Mouse (Mus musculus) frontal cortex, adult 2 months (tissue): ENCODE results near the gene Ston1. TPM values are rescaled to one million over a fixed set of nuclear protein-coding genes. Genes with fewer than 3 reads are reported as not detected.

Source experiments
- DNase-seq, 2 experiments: peaks; one replicate each; pipeline ENCODE4 v3.0.0; 2022; ENCODE audit warnings: low spot score in 1 of 2; ENCODE audit errors: extremely low spot score in 1 of 2
- polyA plus RNA-seq: library from polyadenylated mRNA; depleted of rRNA; stranded (reverse); fragments of >200 nt; gene quantifications from 2 replicates; pipeline ENCODE4 v1.2.3, GENCODE M21; 2012

The Ston1 gene
- polyA plus RNA-seq, 1 experiment: 3.4 TPM

- DNase-seq: no peak
Measured at GRCm38 (mm10) chr17:88583411-88583810, 14.1 kb upstream of the Ston1 start.

DNA sequence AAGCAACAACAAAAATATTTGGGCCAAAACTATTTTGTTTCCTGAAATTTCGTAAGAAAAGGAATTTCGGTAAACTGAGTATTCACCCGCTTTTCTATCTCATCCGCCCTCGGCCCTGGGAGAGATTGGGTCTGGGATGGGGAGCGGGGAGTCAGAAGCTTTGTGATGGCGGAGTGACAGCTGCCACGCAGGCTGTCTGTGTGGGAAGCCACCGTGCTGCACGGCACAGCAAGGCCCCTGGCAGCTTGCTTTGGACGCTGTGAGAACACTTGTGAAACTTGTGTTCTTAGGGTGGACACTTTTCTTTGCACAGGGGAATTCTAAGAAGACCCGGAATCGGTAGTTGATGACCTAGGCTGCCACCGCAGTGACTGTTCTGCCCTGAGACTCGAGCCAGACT lies 10.1 kb upstream of the Ston1 start:
- DNase-seq: no peak

DNA sequence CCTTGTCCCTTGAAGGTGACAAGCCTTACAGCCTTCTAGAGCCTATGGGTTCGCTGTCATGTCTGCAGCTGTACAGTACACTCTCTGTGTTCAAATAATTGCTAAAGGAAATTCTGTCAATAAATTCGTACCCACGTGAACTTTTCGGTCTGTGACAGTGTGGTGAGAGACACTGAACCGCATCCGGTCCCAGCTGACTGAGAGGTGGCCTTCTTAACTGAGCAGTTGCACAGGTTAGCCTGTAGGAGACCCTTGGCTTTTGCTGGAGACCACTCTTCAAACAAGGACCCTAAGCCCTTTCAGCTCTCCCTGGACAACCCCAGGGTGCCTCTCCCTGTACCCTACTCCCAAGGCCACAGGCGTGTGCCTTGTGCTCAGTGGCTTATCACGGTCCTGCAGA lies 9.3 kb upstream of the Ston1 start:
- DNase-seq: no peak

DNA sequence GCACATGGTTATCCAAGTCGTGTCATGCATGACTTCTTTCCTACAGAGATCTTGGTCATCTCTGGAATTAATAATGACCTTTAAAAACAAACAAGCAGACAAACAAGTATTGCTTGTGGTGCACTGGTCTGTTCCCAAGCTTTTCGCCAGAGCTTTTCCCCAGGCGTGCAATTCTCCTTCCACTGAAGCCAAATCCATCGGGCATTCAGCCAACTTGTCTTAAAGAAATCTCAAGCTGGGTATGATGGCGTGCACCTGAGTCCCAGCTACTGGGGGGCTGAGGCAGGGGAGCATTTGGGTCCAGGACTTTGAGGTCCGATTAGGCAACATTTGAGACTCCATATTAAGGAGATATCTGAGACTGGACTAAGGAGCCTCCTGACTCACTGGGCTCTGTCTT lies 7.2 kb upstream of the Ston1 start:
- DNase-seq: peak in 1 of 2 experiments; percentile 25

DNA sequence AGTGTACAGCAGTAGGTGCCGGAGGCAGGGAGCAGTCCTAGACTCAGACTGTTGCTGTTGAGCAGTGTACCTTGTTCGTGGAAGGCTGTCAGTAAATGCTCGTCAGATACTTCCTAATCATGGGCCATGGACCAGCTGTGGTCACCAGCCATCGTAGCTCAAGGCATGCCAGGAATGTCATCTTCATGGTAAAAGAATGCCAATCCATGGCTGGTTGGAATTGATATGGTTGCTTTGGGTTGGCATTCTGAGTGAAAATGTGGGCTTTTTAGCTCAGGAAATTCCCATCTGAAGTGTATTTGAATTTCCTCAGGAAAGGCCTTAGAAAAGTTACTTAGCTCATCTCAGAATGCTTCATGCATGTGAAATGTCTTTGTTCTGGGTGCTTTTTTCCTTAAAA lies 2.4 kb upstream of the Ston1 start:
- no peak for DNase-seq

GRCm38 (mm10) chr17:88596068-88596467 lies 1.4 kb upstream of the Ston1 start:
- no peak for DNase-seq

DNA sequence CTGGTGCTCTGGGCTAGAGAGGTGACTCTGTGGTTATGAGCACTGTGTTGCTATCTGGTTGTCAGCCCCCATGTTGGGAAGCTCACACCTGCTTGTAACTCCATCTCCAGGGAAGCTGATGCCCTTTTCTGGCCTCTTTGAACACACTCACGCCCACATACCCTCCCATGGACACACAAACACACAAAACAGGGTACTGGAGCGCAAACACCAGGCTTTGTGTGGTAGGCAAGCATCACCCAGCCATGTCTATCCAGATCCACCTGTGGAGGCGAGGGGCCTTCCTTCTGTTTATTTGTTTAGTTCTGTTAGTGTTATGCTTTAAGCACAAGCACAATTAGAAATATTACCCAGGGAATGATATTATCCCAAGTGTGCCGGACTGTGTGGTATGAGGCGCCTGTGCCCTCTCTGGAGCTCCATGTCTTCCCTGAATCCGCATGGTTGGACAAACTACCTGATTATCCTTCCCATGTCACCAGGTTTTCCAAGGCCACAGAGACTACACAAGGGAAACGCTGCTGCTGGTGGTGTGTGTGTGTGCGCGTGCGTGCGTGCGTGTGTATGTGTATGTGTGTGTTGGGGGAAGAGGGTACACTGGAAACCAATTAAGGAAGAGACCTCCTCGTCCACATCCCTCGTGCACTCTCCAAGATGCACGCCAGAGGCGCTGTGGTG lies 801 bp upstream of the Ston1 start:
- DNase-seq: no peak

GRCm38 (mm10) chr17:88598056-88598420 lies 554 bp downstream of the Ston1 start:
- DNase-seq: no peak

DNA sequence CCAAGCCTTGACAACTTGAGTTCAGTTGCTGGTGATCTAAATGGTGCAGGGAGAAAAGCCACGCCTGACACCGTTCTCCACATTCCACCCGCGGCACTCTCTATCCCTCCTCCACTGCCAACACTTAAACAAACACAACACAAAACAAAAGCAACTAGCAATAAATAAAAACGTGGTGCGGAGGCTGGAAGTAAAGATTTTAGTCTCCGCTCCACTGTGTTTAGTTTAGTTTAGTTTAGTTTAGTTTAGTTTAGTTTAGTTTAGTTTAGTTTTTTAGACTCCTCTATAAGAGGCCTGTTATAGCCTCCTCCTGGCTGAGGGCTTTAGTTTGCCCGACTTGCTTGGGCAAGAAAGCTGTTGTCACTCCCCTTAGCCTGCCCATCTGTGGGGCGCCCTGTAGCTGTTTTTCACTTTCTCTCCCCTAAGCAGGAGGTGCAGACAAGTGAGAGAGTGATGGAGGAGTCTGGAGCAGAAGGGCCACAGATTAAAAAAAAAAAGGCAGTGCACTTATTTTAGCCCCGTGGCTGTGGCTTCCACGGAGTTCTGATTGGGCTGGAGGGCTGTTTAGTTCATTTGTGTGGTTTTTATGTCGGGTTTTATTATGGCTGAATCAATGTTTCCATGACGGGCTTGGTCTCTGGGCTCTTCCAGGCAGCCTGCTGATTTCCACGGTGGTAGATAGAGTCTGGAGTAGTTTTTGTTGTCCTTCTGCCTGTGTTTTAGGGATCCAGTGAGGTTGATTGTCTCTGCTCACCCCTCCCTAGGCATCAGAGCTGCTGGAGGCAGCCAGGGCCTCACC lies 1.3 kb downstream of the Ston1 start:
- DNase-seq: no peak

DNA sequence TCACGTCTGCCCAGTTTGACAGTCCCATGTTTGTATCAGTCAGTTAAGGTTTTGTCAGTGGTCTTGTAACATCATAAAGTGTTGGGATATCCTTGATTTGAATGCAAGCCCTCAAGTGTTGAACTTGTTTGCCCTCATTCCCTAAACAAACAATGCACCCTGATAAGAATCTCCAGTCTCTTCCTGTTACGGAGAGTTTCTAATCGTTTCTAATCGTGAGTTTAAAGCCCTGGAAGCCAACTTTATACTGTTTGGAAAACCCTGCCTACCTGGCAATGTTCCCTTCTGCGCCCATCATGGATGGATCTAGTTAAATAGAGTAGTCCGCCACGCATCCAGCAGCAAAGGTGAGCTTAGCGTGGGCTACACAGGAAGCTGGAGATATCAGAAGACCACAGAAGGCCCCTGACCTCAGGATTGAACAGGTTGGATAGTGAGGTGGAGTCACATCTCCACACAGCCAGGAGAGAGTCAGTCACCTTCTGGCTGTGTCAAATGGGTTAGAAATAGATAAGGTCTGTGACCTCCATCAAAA lies 3.1 kb downstream of the Ston1 start:
- no peak for DNase-seq

GRCm38 (mm10) chr17:88603943-88604342 lies 6.5 kb downstream of the Ston1 start:
- no peak for DNase-seq

- no peak for DNase-seq
Measured at GRCm38 (mm10) chr17:88606056-88606455, 8.6 kb downstream of the Ston1 start.

- DNase-seq: no peak
Measured at GRCm38 (mm10) chr17:88609361-88609760, 11.9 kb downstream of the Ston1 start.

- no peak for DNase-seq
Measured at GRCm38 (mm10) chr17:88611057-88611456, 13.6 kb downstream of the Ston1 start.

- DNase-seq: no peak
Measured at GRCm38 (mm10) chr17:88613172-88613571, 15.7 kb downstream of the Ston1 start.

GRCm38 (mm10) chr17:88613721-88614120 lies 16.2 kb downstream of the Ston1 start:
- no peak for DNase-seq

- DNase-seq: no peak
Measured at GRCm38 (mm10) chr17:88614234-88614633, 16.8 kb downstream of the Ston1 start.

DNA sequence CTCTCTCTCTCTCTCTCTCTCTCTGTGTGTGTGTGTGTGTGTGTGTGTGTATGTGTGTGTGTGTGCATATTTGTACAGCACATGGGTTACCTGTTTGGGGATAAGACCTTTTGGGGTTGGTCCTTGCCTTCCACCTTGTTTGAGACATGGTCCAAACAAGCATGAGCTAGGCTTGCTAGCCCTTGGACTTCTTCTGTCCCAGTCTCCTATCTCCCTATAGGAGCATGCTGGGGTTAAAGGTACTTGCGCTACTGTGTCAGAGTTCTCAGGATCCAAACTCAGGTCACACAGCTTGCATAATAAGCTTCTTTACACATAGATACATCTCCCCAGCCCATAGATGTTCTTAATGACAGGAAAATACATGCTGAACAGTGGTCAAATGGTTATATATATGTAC lies 17.2 kb downstream of the Ston1 start:
- no peak for DNase-seq

DNA sequence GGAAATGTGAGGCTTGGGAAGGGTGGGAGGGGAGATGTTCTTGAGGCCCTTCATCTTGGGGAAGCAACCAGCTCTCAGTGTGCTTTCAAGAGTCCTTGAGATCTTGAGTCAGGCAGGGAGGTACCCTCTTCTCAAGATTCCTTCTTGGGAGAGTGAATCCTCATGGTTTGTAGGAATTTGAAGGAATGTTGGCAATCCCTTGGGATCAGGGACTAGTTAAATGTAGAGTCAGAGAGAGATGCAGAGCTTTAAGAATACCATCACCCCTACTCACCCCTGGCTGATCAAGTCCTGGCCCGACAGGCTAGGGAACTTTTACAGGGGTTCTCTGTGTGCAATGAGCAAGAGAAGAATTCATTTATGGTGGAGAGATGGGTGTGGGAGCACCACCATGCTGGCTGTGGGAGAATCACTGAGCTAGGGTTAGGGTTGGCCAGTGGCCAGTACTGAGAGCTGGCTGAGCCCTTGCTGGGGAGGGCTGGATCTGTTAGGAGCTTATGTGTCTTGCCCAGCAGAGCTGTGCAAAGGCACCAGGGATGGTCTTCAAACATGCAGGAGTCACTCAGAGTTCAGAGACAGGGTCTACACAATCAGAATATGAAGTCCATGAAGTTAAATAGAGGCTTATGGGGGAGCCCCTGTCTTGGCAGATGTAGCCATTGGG lies 18.1 kb downstream of the Ston1 start:
- DNase-seq: no peak

DNA sequence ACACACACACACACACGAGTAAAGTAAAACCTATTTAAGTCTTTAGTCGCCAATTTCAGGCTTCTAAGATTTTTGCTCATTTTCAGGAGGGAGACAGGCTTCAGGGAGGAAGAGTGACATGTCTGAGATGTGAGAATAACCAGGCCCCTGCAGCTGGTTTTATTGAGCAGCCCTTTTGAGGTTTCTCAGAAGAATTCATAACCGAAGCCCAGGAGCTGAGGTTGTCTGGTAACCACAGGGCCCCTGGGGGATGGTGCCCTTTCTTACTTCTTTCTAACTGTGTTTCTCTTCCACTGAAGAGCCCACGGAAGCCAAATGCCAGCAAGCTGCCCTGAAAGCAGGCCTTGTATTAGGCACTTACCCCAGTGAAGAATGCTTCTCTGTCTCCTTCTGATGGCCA lies 23.5 kb downstream of the Ston1 start:
- DNase-seq: no peak

DNA sequence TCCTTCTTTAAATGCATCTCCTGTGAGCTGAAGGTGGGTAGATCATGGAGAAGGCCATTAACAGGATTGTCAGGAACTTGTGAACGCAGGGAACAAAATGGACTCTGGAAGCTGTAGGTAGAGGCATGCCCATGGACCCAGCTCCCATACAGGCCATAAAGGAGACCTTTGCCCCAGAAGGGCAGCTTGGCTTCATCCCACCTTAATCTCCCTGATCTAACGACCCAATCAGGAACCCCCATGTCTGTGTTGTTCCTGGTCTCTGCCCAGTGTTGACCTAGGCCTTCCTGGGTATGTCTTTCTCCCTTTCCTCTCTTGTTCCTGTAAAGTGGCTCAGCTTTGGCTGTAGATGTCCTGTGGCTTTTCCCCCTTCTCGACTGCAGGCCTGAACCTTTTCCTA lies 23.9 kb downstream of the Ston1 start:
- no peak for DNase-seq

DNA sequence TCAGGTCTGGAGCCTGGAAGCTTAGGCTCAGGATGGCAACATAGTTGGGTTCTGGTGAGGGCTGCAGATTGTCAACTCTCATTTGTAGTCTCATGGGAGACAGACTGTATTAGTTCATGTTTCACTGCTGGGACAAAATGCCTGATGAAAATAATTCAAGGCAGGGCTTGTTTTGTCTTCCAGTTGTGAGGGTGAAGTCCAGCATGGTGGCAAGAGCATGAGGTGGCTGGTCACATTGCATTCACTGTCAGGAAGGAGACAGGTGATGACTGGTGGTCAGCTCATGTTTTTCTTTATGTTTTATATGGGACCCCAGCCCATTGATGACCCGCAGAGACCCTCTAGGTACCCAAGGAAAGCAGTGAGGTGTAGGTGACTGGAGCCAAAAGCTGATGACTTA lies 25.2 kb downstream of the Ston1 start:
- no peak for DNase-seq
